Mouse (Mus musculus) neural tube, postnatal 0 days (tissue): ENCODE results near the gene Bmp6. TPM values are rescaled to one million over a fixed set of nuclear protein-coding genes. Genes with fewer than 3 reads are reported as not detected.

ENCODE experiments used
- polyA plus RNA-seq: library from polyadenylated mRNA; unstranded; fragments of >200 nt; fragmentation: Nextera tagmentation; extraction: Ambion mirVana; gene quantifications from 2 replicates; pipeline ENCODE4 v1.2.1, GENCODE M21; 2015

Gene Bmp6
- 5.4 and 7.1 TPM in 2 replicates for polyA plus RNA-seq

DNA sequence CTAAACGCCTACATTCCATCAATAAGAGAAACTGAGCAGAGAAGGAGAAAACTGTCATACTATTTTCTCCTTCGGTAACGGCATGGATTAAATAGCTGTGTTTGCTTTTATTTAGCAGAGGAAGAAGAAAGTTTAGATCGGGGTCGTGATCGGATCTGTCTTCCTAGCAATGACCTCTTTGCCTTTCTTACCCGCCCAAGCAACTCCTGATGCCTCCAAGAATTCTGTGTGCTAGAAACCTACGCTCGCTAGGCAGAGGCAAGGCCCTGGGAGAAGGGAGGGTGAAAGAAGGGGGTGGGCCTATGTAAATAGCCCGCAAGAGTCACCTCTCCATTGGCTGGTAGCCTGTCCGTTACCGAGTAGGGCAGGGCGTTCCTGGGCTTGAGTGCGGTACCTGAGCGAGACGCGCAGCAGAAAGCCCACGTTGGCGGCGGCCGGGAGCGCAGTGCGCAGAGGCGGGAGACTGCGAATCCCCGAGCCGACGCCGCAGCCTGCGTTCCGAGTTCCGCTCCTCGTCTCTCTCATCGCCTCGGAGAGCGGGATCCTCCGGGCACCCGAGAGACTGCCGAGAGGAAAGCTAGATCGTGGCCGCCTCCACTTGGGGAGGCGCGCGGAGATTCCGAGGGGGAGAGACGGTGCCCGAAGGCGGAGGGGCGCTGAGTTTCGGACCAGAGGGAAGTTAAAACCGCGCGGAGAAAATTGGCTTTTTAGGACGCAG is at the start of gene Bmp6:
TSS of gene Bmp6 (plus strand) at position 395 of the 718 bp plus-strand sequence.

GRCm38 (mm10) chr13:38528687-38529294 is 183.9 kb downstream of the Bmp6 start, which contains the start of gene Txndc5:
TSS of gene Txndc5 (minus strand) at chr13:38528824.

Other genes with a start within 250 kb of the Bmp6 start
- gene Dsp, start 193.8 kb upstream of the Bmp6 start, polyA plus RNA-seq: 0.06 and 0.08 TPM in 2 replicates
- gene Snrnp48, start 140.2 kb upstream of the Bmp6 start, polyA plus RNA-seq: 20.2 and 23.2 TPM in 2 replicates
- 89.1 and 91.5 TPM in 2 replicates for gene Txndc5, start 183.7 kb downstream of the Bmp6 start, polyA plus RNA-seq